Mouse (Mus musculus): ENCODE measurements around the gene Crk. TPM values are rescaled to one million over a fixed set of nuclear protein-coding genes. Genes with fewer than 3 reads are reported as not detected.
A peak's percentile ranks its signal among the peaks of the same experiment; 100 is the strongest.

The Crk gene
- polyA plus RNA-seq, 2 experiments = 20.1 to 24.5 TPM

GRCm38 (mm10) chr11:75655621-75656545 lies 23.2 kb upstream of the Crk start:
- Histone ChIP-seq H3K36me3 (replicated peaks; ENCODE audit: control insufficient read depth, insufficient read depth, low read depth) (no peaks in the 10 kb centered on the region; the same call in 1 of the 2 replicates), H3K4me2 (ENCODE audit: low read depth) (peak overlapping the region; percentile 96), H3K4me1 (replicated peaks; ENCODE audit: control insufficient read depth in 2 of 2, insufficient read depth in 2 of 2, low read length in 1 of 2) (peaks cover 36% of the 10 kb centered on the region in 2 experiments), H3K9ac (replicated peaks) (peak overlapping the region; percentile 82), H3K27ac (peak overlapping the region; percentile 92), H3K27me3 (ENCODE audit: control insufficient read depth, insufficient read depth, low read length) (no peaks in the 10 kb centered on the region), H3K4me3 (ENCODE audit: insufficient read depth in 1 of 2, low read depth in 2 of 2, low read length in 2 of 2) (peak overlapping the region; percentile 59 to 85), H3K9me3 (ENCODE audit: control insufficient read depth, low read length) (no peaks in the 10 kb centered on the region)
- TF ChIP-seq EP300 (IDR thresholded peaks at IDR 0.05; ENCODE audit: low read depth) = no peak
- TF ChIP-seq CTCF (IDR thresholded peaks at IDR 0.05; ENCODE audit: low read depth) = no peak
- under 1% methylated on average over 77 of the region's 78 CpGs for WGBS (ENCODE audit: insufficient replicate concordance)
- ATAC-seq (ENCODE audit: insufficient read depth) = peak; percentile 21
- DNase-seq (ENCODE audit: low read depth in 3 of 3, low spot score in 3 of 3) = peak in 1 of 3 experiments; percentile 56

- DNase-seq (ENCODE audit: low read depth in 3 of 3, low spot score in 3 of 3) = no peak
- peaks cover 33 to 34% of the 10 kb centered on the region in 2 experiments for H3K4me1 ChIP-seq (replicated peaks; ENCODE audit: control insufficient read depth in 2 of 2, insufficient read depth in 2 of 2, low read length in 1 of 2)
- 64% methylated on average over 20 of the region's 20 CpGs for WGBS (ENCODE audit: insufficient replicate concordance)
Observed at GRCm38 (mm10) chr11:75656621-75657590, 22.2 kb upstream of the Crk start.

GRCm38 (mm10) chr11:75657841-75658240 lies 21.2 kb upstream of the Crk start:
- H3K27me3 ChIP-seq (ENCODE audit: control insufficient read depth, insufficient read depth, low read length) = no peaks in the 10 kb centered on the region
- peaks cover 8% of the 10 kb centered on the region; the same call in 1 of the 2 replicates for H3K36me3 ChIP-seq (replicated peaks; ENCODE audit: control insufficient read depth, insufficient read depth, low read depth)
- DNase-seq (ENCODE audit: low read depth in 3 of 3, low spot score in 3 of 3) = no peak
- no peak overlapping the region for H3K4me2 ChIP-seq (ENCODE audit: low read depth)
- no peak overlapping the region for H3K27ac ChIP-seq
- H3K4me1 ChIP-seq (replicated peaks; ENCODE audit: control insufficient read depth in 2 of 2, insufficient read depth in 2 of 2, low read length in 1 of 2) = peaks cover 27% of the 10 kb centered on the region in 2 experiments
- H3K9ac ChIP-seq (replicated peaks) = no peak overlapping the region
- H3K4me3 ChIP-seq (ENCODE audit: insufficient read depth in 1 of 2, low read depth in 2 of 2, low read length in 2 of 2) = no peak overlapping the region
- TF ChIP-seq EP300 (IDR thresholded peaks at IDR 0.05; ENCODE audit: low read depth) = no peak
- no peaks in the 10 kb centered on the region for H3K9me3 ChIP-seq (ENCODE audit: control insufficient read depth, low read length)
- ATAC-seq (ENCODE audit: insufficient read depth) = no peak

More at GRCm38 (mm10) chr11:75656621-75657590, 22.2 kb upstream of the Crk start:
- ATAC-seq (ENCODE audit: insufficient read depth) = no peak
- Histone ChIP-seq H3K9ac (replicated peaks) (peak overlapping the region; percentile 82), H3K27ac (no peak overlapping the region), H3K27me3 (ENCODE audit: control insufficient read depth, insufficient read depth, low read length) (no peaks in the 10 kb centered on the region), H3K4me2 (ENCODE audit: low read depth) (peak overlapping the region; percentile 96), H3K9me3 (ENCODE audit: control insufficient read depth, low read length) (no peaks in the 10 kb centered on the region), H3K36me3 (replicated peaks; ENCODE audit: control insufficient read depth, insufficient read depth, low read depth) (peaks cover 2% of the 10 kb centered on the region; the same call in 1 of the 2 replicates), H3K4me3 (ENCODE audit: insufficient read depth in 1 of 2, low read depth in 2 of 2, low read length in 2 of 2) (peak overlapping the region; percentile 59 to 85)
- TF ChIP-seq EP300 (IDR thresholded peaks at IDR 0.05; ENCODE audit: low read depth) (no peak), CTCF (IDR thresholded peaks at IDR 0.05; ENCODE audit: low read depth) (no peak)

GRCm38 (mm10) chr11:75658311-75658710 lies 20.7 kb upstream of the Crk start:
- no peaks in the 10 kb centered on the region for H3K27me3 ChIP-seq (ENCODE audit: control insufficient read depth, insufficient read depth, low read length)
- TF ChIP-seq EP300 (IDR thresholded peaks at IDR 0.05; ENCODE audit: low read depth) = no peak
- no peak for TF ChIP-seq CTCF (IDR thresholded peaks at IDR 0.05; ENCODE audit: low read depth)
- no peaks in the 10 kb centered on the region for H3K9me3 ChIP-seq (ENCODE audit: control insufficient read depth, low read length)
- H3K4me3 ChIP-seq (ENCODE audit: insufficient read depth in 1 of 2, low read depth in 2 of 2, low read length in 2 of 2) = no peak overlapping the region
- H3K4me1 ChIP-seq (replicated peaks; ENCODE audit: control insufficient read depth in 2 of 2, insufficient read depth in 2 of 2, low read length in 1 of 2) = peaks cover 22 to 23% of the 10 kb centered on the region in 2 experiments
- ATAC-seq (ENCODE audit: insufficient read depth) = no peak
- no peak for DNase-seq (ENCODE audit: low read depth in 3 of 3, low spot score in 3 of 3)
- no peak overlapping the region for H3K27ac ChIP-seq
- WGBS (ENCODE audit: insufficient replicate concordance) = 89% methylated on average over 13 of the region's 13 CpGs
- H3K9ac ChIP-seq (replicated peaks) = no peak overlapping the region
- H3K4me2 ChIP-seq (ENCODE audit: low read depth) = no peak overlapping the region
- peaks cover 11% of the 10 kb centered on the region; the same call in 1 of the 2 replicates for H3K36me3 ChIP-seq (replicated peaks; ENCODE audit: control insufficient read depth, insufficient read depth, low read depth)

Data from liver, embryonic 14.5 days (tissue).